Comparison of ENCODE assay signal across 20 mouse cellular contexts in the genomic region with DNA sequence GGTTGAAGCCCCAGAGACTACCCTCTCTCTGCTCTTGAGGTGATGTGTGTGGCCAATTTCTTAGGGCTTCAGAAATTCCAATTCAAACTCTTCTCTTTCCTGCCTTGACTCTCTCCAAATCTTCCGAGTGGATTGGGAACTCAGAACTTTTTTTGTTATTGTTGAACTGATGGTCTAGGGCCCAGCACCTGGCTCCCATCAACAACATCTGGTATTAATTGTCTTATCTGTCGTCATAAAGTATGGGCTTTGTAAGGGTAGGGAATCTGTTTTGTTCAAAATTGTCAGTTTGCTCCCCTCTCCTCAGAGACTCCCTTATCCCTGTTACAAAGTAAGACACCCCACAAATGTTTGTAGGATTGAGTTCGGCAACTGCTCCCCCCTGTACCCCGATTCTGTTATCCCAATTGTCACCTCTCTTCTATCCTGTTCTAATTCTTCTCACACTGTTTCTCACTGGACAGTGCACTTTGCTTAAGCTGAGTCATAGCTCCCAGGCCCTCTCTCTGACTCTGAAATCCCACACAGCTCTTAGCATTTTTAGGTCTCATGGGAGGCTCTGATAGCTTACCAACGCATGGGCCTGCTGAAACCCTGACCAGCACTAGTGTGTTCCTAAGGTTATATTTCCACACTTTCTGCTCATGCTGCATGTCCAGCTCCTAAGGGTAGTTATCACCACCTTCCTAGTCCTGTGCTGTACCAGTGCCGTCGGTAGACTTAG.
A peak's percentile ranks its signal among the peaks of the same experiment; 100 is the strongest.
DNase-seq lines count a peak whose midpoint lies in the region; TF ChIP-seq lines count a peak whose summit lies in the region.
"Had no signal": no experiment of that assay in that cellular context is flagged by ENCODE, and none has a peak within 500 bp of the region (broad histone marks: within the 10 kb centered on the region; RNA-seq: fewer than 3 reads in every experiment).

No protein-coding gene starts in this region.

- H3K36me3 ChIP-seq in limb, embryonic 10.5 days = no peaks in the 10 kb centered on the region
- H3K36me3 ChIP-seq: hindbrain, embryonic 12.5 days; midbrain, embryonic 10.5 days had no signal

- DNase-seq in gastrocnemius, adult 2 months = no peak
- DNase-seq in gastrocnemius, adult 8-10 months (ENCODE audit: low spot score in 2 of 2) = no peak
- peak; percentile 75 for DNase-seq in 3T3-L1 (ENCODE audit: low read depth, low spot score)
- peak; percentile 43 for DNase-seq in embryo, embryonic 11 days
- DNase-seq in limb, embryonic 10.5 days (ENCODE audit: low spot score) = no peak
- no peak for DNase-seq in B cell, adult 2 months
- no peak for DNase-seq in layer of hippocampus, adult 18-20 months (ENCODE audit: low spot score in 2 of 2)
- DNase-seq in left cerebral cortex, adult 9 months (ENCODE audit: low spot score in 2 of 2) = no peak
- DNase-seq: adrenal gland, postnatal 25 days; cerebellum, adult 8-10 months; gastrocnemius, postnatal 36 days; lung, adult 18-20 months; lung, postnatal 36 days; right cerebral cortex, adult 18-20 months; spleen, adult 18-20 months; thymus, adult 2 months had no signal

- H3K4me1 ChIP-seq in limb, embryonic 10.5 days = peaks cover 44% of the 10 kb centered on the region

- no peak for TF ChIP-seq CTCF in gastrocnemius, adult 2 months (IDR thresholded peaks at IDR 0.05)

- H3K27me3 ChIP-seq in limb, embryonic 10.5 days (ENCODE audit: low read depth, poor library complexity, severe bottlenecking) = no peaks in the 10 kb centered on the region
- H3K27me3 ChIP-seq: hindbrain, embryonic 12.5 days; Patski had no signal

- WGBS in limb, embryonic 10.5 days = 52% methylated on average over 7 of the region's 7 CpGs

- peak overlapping the region; percentile 59 for H3K27ac ChIP-seq in gastrocnemius, adult 2 months
- peak overlapping the region; percentile 33; the same call in 1 of the 2 replicates for H3K27ac ChIP-seq in limb, embryonic 10.5 days
- H3K27ac ChIP-seq: hindbrain, embryonic 12.5 days; left cerebral cortex, adult 2 months had no signal

- no peak overlapping the region for H3K4me3 ChIP-seq in gastrocnemius, adult 2 months
- H3K4me3 ChIP-seq in limb, embryonic 10.5 days = no peak overlapping the region
- H3K4me3 ChIP-seq: hindbrain, embryonic 12.5 days; left cerebral cortex, adult 2 months; midbrain, embryonic 10.5 days had no signal

- no peaks in the 10 kb centered on the region for H3K9me3 ChIP-seq in limb, embryonic 10.5 days (replicated peaks)
- H3K9me3 ChIP-seq: hindbrain, embryonic 12.5 days; midbrain, embryonic 10.5 days had no signal

- intact Hi-C loops in gastrocnemius, adult 2 months (cut with DNase I) = no loop called here

Comparison
In these comparisons a context has a peak if more than half of its experiments do, and no peak if none do; other contexts are left out.
1. DNase-seq: peak in 3T3-L1 (single experiment) and embryo, embryonic 11 days (single experiment); none in gastrocnemius, adult 2 months (single experiment), gastrocnemius, adult 8-10 months (0 of 2), limb, embryonic 10.5 days (single experiment), B cell, adult 2 months (0 of 2), layer of hippocampus, adult 18-20 months (0 of 2) and left cerebral cortex, adult 9 months (0 of 2).